Mouse (Mus musculus) erythroid progenitor cell, adult 5-6 weeks (primary cell): ENCODE data around the gene Fbxl7. TPM values are rescaled to one million over a fixed set of nuclear protein-coding genes. Genes with fewer than 3 reads are reported as not detected.

Source experiments
- ATAC-seq: replicated peaks from 2 replicates; pipeline ENCODE4 v1.8.0; 2016; ENCODE audit warnings: moderate number of reproducible peaks, mild to moderate bottlenecking, moderate TSS enrichment, inconsistent platforms; ENCODE audit not compliant: poor library complexity, low FRiP score, severe bottlenecking
- total RNA-seq, 2 experiments: library from RNA; stranded (forward) in 1 of 2; stranded (reverse) in 1 of 2; fragments of 150-400 nt in 1 of 2; fragments of 186-747, 209-891 nt in 1 of 2; gene quantifications; 2 replicates each; pipeline versions ENCODE4 v1.2.3 to v1.2.4; 2015 to 2017; ENCODE audit warnings: low replicate concordance in 2 of 2

Gene Fbxl7
- total RNA-seq, 2 experiments from 2014 or later: not detected

DNA sequence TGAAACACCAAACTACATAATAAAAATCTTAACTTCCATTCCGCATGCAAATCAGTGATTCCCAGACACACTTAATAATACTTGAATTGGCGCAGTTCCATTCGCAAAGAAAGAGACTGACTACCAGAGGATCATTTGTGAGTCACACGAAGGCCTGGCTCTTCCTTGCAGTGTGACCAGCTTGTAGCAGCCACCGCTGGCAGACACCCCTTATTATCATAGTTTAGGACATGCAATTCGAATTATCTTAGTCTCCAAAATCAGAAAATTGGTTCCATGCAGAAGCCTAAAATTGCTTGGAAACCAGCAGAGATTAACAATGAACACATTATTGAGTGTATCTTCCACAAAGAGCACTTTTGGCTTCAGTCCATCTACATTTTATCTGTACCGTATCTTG lies 183.1 kb downstream of the Fbxl7 start:
- no peak for ATAC-seq

GRCm38 (mm10) chr15:26704966-26705365 lies 190.4 kb downstream of the Fbxl7 start:
- ATAC-seq: no peak

DNA sequence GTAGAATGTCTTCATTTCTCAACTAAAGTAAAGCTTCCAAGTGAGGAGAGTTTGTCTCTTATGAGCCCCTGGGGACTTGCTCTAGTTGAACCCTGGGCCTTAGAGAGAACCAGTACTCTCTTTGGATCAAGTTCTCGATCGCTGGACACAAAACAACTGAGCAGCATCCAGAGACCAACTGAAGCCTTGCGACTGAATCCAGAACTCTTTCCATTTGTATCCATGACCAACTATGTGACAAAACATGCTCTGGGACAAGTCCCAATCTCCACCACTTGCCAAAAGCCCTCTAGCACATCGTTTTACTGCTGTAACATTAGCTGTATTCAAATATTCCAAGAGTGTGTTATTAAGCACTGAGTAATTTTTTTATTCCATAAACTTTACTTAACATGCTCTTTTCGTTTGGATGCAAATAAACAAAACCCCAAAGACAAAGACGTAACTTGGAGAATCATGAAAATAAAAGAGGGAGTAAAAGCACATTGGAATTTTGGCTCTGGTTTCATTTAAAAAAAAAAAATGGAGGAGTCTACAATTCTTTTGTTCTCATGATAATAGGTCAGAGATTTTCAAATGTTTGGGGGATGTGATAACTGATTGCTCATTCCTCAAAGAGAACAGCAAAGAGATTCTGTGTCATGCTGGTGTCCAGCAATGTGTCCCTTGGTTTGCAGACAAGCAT lies 192.1 kb downstream of the Fbxl7 start:
- ATAC-seq: no peak

GRCm38 (mm10) chr15:26701949-26702675 lies 193.3 kb downstream of the Fbxl7 start:
- ATAC-seq: no peak

- no peak for ATAC-seq
Observed at GRCm38 (mm10) chr15:26693075-26693474, 202.3 kb downstream of the Fbxl7 start.

- no peak for ATAC-seq
Observed at GRCm38 (mm10) chr15:26688472-26689104, 206.8 kb downstream of the Fbxl7 start.

DNA sequence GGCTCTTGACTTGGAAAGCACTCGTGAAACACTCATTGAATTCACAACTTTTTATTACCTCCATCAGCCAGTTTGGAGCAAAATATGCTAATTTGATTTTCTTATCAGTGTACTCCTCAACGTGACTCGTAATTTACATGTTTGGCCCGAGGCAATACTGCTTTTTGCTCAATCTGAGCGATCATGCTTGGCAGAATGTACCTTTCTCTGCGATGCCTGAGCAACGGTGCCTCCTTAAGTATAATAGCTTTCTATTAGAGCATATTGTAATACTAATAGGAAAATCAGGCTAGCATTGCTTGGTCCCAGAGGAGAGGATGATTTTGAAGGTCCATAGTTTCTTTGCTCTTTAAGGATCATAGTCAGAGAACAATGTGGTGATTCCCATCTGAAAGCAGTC lies 207.7 kb downstream of the Fbxl7 start:
- no peak for ATAC-seq

DNA sequence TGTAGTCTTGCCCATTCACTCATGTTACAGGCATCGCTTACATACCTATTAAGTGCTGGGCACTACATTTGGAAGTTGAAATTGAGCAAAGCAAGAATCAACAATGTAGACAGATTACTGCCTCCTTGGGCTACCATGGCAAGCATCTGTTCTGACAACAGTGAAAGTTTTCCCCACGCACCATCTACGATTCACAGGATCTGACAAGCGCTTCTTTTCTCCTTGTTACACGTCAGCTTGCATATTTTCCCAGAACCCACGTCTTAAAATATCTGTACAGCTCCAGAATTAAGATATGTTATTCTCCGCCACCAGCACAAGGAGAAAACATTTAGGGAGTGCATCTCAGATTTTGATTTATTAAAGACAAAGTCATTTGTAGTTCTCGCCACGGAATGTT lies 213.1 kb downstream of the Fbxl7 start:
- ATAC-seq: no peak

DNA sequence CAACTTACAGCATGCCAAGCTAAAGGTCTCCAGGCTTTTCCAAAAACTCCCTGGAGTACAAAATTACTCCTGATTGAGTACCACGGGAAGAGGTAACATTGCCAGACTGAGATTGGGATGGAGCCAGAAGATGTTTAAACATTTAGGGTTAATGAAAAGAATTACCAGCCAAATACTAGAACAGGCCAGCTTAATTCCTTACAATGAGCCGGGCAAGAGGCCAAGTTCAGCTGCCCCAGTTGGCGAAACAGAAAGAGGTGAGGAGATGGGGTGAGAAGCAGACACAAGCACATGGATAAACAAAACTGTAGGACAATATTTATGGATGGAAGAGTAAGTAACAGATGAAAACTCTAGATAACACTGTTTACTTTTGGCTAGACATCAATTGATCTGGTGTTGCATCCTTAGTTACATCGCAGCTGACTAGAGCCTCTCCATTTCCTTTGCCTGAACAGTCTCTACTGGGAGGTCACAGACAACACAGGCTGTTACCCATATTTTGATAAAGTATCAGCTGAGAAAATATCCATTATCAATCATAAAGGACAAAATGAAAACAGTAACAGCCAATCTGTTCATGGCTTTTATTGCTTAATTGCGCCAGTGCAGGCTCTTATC lies 222.0 kb downstream of the Fbxl7 start:
- no peak for ATAC-seq

- ATAC-seq: no peak
Observed at GRCm38 (mm10) chr15:26654988-26655387, 240.4 kb downstream of the Fbxl7 start.

GRCm38 (mm10) chr15:26642563-26642962 lies 252.8 kb downstream of the Fbxl7 start:
- no peak for ATAC-seq

GRCm38 (mm10) chr15:26639726-26640125 lies 255.7 kb downstream of the Fbxl7 start:
- no peak for ATAC-seq

- no peak for ATAC-seq
Observed at GRCm38 (mm10) chr15:26635591-26635990, 259.8 kb downstream of the Fbxl7 start.

GRCm38 (mm10) chr15:26628181-26628580 lies 267.2 kb downstream of the Fbxl7 start:
- ATAC-seq: no peak

DNA sequence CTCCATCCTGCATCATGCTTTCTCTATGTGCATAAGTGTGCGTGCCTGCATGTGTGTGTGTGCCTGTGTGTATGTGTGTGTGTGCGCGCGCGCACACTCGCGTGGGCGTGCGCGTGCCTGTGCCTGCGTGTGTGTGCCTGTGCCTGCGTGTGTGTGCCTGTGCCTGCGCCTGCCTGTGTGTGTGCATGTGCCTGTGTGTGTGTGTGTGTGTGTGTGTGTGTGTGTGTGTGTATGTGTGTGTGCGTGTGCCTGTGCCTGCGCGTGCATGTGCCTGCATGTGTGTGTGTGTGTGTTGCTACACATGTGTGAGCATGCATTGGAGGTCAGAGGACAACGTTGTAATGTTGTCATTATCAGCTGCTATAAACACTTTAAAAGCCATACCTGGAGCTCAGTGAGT lies 272.1 kb downstream of the Fbxl7 start:
- no peak for ATAC-seq

DNA sequence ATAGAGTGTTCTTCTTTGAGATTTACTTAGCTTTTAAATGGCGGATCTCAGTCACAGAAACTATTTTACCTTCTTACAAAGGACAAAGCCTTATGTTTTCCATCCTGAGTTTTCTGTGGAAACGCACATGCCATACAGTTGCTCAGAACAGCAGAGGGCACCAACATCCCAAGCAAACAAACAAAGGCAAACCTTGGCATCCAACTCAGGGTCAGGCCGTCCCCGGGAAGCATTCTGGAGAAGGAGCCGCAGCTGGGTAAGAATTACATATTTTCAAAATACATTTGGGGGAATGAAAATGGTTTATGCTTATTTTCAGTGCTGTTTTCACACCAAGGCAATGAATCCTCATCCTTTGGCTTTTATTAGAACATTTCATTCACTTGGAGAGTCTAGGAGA lies 275.1 kb downstream of the Fbxl7 start:
- ATAC-seq: no peak

DNA sequence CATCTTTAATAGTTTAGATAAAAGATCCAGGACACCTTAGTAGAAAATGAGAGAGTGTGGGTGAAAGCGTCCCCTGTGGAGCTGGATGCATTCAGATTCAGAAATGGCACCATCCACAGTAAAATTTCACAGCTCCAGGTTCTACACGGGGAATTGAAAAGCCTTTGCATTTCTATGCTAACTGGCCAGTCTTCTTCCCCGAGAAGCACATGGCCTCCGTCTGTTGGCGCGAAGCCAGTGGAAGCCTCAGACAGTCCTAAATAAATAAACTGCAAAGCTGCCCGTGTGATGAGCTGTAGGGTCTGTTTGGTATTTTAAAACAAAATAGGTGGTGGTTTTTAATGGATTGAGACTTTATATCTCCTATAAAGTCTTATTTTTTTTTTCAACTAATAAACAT lies 276.2 kb downstream of the Fbxl7 start:
- ATAC-seq: no peak

GRCm38 (mm10) chr15:26596239-26596638 lies 299.1 kb downstream of the Fbxl7 start:
- ATAC-seq: no peak

DNA sequence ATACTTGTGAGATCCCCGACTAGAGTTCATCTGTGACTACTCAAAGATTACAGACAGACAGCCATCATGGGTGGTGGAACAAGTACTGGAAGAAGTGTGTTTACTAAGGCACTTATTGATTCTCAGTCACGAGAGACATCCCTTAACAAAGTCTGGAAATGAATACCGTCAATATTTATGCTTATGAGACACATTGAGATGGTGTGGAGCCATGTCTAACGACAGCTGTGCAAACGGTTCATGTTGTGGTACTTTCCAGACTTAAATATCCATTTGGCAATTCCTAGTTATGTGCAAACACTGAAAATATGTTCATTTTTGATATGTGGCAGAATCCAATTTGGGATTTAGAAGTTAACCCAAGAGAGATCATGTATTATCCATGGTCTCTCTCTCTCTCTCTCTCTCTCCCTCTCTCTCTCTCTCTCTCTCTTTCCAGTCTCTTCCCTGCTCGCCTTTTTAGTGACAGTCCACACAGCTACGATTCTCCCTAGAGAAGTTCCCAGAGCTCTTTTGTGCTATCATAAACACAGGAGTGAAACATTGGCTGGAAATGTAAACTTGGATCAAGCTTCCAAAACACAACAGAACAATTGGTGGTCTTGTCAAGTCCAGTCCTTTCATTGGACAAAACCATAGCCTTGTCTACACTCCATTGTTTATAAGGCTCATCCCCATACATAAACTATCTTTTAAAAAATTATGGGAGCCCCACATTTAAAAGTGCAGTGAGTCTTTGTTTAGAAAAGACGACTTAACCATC lies 315.3 kb downstream of the Fbxl7 start:
- ATAC-seq: no peak

GRCm38 (mm10) chr15:26578500-26578899 lies 316.9 kb downstream of the Fbxl7 start:
- ATAC-seq: no peak
